Mouse (Mus musculus): Measurements from ENCODE around the gene Ncoa7.

- no peak for TF ChIP-seq POLR2A (IDR thresholded peaks at IDR 0.05; ENCODE audit: insufficient read length, low read depth)
- no peak for TF ChIP-seq E2F4 (IDR thresholded peaks at IDR 0.05; ENCODE audit: insufficient read depth)
- TF ChIP-seq MYOG (IDR thresholded peaks at IDR 0.05; ENCODE audit: control insufficient read depth in 1 of 3, insufficient read depth in 1 of 3, insufficient read length in 2 of 3, low read depth in 2 of 3) = no peak
- TF ChIP-seq TCF3 (IDR thresholded peaks at IDR 0.05; ENCODE audit: insufficient read length, low read depth) = no peak
- TF ChIP-seq POLR2AphosphoS2 (IDR thresholded peaks at IDR 0.05; ENCODE audit: insufficient read length, low read depth) = no peak
- no peak for TF ChIP-seq TCF12 (IDR thresholded peaks at IDR 0.05; ENCODE audit: insufficient read depth, poor library complexity, severe bottlenecking)
Observed at GRCm38 (mm10) chr10:30840824-30841223, 37.7 kb upstream of the Ncoa7 start.

All from myocyte (in vitro differentiated cells).